Mouse (Mus musculus) ES-Bruce4 (cell line): ENCODE data around the gene Ehbp1l1.

Experiments used
- CTCF ChIP-seq: IDR thresholded peaks from one replicate; pipeline ENCODE4 v1.8.1; 2011; ENCODE audit warnings: low read depth, low read length
- POLR2A ChIP-seq: IDR thresholded peaks from one replicate; pipeline ENCODE4 v1.8.1; 2011; ENCODE audit warnings: low read length; ENCODE audit not compliant: insufficient read depth

DNA sequence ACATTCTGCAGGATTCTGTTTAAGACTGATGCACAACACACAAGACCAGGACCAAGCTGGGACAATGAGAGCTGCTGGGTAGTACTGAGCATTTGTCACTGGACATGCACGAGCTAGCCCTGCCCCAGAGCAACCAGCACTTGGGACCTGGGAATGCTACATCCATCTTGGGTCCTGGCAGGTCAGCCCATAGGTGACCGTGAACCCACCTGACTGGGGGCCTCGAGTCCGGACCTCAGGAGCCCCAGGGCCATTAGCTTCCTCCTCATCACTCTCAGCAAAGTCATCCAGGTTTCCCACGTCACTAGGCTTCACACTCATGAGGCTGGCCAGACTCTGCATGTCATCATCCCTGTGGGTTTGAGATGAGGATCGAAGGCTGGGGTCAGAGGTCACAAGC is 4.9 kb downstream of the Ehbp1l1 start:
- TF ChIP-seq CTCF (no peak), POLR2A (no peak)
